Mouse (Mus musculus): ENCODE results near the gene Csf3.
"Not testable (repeated sequence)": the region's sequence is repeated elsewhere in the genome, so short reads cannot be mapped to it uniquely, and the experiment has no call there.

Csf3 gene

DNA sequence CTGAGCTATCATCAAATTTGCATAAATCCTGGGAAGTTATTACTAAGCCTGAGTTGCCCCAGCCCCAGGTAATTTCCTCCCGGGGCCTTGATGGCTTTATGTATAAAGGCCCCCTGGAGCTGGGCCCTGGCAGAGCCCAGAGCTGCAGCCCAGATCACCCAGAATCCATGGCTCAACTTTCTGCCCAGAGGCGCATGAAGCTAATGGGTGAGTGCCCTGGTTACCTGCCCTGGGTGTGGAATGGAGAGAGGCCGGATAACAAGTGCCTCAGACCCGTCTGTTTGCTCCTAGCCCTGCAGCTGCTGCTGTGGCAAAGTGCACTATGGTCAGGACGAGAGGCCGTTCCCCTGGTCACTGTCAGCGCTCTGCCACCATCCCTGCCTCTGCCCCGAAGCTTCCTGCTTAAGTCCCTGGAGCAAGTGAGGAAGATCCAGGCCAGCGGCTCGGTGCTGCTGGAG is at the start of gene Csf3:
Gene Csf3, plus strand, starts transcription at position 51 of the 458 bp plus-strand sequence.
- ATAC-seq (ENCODE audit: low TSS enrichment) = no peak

DNA sequence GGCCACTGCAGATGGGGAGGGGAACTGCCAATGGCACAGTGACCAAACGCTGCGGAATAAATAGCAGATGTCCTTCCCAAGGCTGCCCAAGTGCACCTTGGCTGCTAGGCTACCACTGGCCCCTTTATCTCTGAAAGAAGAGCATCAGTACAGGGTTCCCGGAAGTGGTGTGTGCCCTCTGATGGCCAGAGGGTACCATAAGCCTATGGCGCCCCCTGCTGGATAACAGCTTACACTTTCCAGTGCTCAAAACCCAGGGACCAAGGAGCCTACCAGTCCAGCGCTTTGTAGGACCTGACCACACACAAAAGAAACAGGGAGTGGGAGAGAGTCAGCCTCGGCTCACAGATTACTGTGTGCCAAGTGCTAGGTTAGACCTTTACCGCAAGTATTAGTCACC is 46.0 kb upstream of the Csf3 start:
- not testable (repeated sequence) for ATAC-seq (ENCODE audit: low TSS enrichment)

DNA sequence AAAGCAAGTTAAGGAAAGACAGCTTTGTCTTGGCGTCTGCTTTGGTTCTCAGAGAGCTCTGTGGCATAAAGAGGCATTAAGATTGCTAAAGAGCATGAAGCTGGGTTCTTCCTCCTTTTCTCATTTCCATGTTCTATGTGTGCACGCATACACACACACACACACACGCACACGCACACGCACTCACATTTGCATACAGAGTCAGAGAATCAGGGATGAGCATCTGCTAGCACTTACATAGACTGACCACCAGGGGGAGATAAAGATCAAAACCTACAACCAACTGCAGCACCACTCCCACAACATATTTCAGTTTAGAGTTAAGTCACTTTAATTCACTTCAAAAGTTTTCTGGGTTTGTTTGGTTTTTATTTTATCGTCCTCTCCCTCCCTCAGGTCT is 40.5 kb upstream of the Csf3 start:
- peak; percentile 83 for ATAC-seq (ENCODE audit: low TSS enrichment)

DNA sequence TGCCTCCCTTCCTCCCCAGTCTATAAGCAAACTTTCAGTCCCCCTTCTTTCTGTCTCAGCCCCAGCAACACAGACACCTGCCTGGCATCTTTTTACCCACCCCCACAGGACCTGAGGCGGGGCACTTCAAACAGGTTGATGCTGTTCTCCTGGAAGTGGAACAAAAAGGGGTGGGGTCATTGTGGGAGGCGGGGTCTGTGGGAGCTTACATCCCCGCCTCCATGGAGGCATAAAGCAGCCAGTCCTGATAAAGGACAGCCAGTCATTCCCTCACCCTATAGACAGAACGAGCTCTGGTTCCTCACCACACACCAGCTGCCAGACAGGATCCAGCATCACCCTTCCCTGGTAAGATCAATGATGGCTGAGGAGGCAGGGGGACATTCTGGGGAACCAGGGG is 37.0 kb upstream of the Csf3 start, which contains the start of gene Gsdma:
Gene Gsdma, plus strand, starts transcription at position 261 of the 400 bp plus-strand sequence.
- no peak for ATAC-seq (ENCODE audit: low TSS enrichment)

DNA sequence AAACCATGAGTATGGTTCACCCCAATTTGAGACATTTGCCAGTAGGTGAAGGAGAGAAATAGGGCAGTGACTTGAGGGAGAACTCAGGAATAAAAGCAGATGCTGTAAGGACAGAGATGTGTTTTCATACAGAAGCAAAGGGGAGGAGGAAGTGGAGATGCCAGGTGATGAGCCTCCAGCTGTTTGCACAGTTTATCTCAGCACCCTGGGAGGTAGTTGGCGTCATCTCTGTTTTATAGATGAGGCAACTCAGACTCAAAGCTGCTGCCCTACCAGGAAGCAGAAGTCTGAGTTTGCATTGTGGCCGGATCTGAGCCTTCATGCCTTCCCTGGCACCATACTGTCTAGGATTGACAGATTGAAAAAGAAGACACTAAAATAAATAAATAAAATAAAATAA is 32.1 kb upstream of the Csf3 start:
- no peak for ATAC-seq (ENCODE audit: low TSS enrichment)

DNA sequence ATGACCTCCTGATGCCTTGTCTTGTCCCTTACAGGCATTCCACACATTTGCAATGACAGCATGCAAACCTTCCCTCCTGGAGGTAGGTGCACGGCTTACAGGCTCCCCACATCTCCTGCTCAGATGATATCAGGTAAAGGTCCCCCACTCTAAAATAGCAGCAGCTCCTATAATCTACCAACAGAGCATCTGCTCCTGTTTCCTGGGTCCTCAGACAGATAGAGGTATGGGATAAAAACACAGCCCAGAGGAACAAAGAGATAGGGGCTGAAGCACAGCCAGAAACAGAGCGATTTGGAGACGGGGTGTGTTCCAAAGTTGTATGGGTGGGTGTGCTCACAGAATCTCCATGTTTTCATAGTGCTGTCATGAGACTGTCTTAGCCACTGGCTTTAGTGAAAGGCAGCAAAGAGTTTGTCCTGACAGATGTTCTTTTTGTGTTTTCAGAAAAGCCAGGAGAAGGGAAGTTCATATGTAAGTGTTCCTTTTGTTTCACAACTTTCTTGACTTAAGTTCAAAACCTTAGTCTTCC is 29.7 kb upstream of the Csf3 start:
- ATAC-seq (ENCODE audit: low TSS enrichment) = no peak

DNA sequence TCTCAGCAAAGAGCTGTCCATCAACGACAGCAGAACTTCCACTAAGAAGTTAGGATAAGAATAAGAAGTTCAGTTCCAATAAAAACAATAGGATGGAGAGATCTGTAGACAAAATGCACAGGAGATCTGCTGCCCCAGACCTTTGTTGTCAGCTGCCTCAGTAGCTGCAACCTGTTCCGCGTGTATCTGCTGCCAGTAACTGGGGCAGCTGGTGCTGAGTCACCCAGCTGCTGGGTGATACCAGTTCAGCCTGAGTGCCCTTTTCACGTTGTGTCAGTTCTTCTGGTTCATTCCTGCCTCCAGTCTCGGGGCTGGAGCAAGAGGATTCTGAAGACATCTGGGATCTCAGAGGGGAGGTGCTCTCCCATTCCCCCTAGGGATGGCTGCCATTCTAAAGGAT is 29.2 kb upstream of the Csf3 start:
- no peak for ATAC-seq (ENCODE audit: low TSS enrichment)

DNA sequence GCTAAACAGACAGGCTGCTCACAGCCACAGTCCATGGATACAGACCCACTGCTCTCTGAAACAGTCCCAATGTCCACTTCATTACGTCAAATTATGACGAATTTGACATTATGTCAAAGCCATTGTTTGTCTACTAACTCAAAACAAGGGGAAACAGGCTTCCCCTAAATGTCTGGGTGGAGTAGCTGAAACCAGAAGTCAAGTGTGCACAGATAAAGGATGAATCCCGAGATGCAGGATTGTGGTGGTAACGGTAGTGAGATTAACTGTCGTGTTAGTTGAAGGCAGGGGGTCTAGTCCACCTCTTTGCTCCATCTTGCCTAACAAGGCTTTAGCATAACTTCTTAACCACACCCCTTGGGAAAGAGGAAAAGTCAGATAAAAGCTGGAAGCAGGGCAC is 28.6 kb upstream of the Csf3 start:
- ATAC-seq (ENCODE audit: low TSS enrichment) = no peak

DNA sequence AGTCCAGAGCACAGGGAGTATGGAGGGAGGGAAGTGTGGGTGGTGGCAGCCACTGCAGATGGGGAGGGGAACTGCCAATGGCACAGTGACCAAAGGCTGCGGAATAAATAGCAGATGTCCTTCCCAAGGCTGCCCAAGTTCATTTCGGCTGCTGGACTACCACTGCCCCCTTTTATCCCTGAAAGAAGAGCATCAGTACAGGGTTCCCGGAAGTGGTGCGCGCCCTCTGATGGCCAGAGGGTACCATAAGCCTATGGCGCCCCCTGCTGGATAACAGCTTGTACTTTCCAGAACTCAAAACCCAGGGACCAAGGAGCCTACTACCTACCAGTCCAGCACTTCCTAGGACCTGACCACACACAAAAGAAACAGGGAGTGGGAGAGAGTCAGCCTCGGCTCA is 27.9 kb upstream of the Csf3 start:
- peak; percentile 85 for ATAC-seq (ENCODE audit: low TSS enrichment)

DNA sequence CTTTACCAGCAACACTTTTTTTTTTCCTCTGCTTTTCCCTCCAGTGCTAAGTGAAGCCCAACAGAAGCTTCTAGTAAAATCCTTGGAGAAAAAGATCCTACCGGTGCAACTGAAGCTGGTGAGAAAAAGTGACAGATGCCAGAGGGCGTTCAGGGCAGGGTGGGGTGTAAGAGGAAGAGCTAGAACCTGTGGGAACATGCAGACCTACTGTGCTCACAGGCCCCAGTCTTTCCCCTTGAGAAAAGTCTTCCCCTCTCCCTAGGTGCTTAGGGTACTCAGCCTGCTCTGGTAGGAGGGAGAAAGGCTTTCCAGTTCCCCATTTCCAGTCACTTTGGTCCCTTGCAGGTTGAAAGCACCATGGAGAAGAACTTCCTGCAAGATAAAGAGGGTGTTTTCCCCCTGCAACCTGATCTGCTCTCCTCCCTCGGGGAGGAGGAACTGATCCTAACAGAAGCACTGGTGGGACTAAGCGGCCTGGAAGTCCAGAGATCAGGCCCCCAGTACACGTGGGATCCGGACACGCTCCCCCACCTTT is 25.2 kb upstream of the Csf3 start:
- ATAC-seq (ENCODE audit: low TSS enrichment) = no peak

DNA sequence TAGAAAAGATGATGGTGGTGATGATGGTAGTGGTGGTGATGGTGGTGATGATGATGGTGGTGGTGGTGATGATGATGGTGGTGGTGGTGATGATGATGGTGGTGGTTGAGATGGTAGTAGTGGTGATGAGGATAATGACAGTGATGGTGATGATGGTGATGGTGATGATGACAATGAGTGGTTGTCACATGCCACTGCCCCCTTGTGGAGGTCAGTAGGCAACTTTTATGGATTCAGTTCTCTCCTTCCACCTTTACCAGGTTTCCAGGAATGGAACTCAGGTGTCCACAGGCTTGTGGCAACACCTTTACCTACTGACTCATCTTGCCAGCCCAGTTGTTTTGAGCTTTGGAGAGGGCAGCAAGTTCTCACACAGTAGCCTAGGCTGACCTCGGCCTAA is 21.0 kb upstream of the Csf3 start:
- no peak for ATAC-seq (ENCODE audit: low TSS enrichment)

DNA sequence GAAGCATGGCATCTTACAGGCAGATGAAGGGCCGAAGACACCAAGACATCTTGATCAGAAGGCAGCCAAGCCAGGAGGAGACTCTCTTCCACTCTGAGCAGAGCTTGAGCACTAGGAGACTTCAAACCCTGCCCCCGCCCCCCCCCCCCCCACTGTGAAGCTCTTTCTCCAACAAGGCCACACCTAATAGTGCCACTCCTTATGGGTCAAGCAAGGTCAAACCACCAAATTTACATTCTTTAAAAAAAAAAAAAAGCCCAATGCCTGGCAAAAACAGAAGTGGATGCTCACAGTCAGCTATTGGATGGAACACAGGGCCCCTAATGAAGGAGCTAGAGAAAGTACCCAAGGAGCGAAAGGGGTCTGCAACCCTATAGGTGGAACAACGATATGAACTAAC is 20.5 kb upstream of the Csf3 start:
- ATAC-seq (ENCODE audit: low TSS enrichment) = not testable (repeated sequence)

DNA sequence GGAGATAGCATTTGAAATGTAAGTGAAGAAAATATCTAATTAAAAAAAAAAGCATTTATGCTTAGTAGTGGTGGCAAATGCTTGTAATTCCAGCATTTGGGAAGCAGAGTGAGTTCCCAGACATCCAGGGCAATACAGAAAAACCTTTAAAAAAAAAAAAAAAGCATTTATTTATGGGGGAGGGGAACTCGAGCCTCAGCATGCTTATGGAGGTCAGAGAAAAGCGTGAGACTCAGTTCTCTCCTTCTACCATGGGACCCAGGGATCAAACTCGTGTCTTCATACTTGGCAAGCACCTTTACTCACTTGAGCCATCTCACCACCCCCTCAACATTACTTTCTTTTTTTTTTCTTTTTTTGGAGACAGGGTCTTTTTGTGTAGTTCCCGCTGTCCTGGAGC is 19.9 kb upstream of the Csf3 start:
- no peak for ATAC-seq (ENCODE audit: low TSS enrichment)

DNA sequence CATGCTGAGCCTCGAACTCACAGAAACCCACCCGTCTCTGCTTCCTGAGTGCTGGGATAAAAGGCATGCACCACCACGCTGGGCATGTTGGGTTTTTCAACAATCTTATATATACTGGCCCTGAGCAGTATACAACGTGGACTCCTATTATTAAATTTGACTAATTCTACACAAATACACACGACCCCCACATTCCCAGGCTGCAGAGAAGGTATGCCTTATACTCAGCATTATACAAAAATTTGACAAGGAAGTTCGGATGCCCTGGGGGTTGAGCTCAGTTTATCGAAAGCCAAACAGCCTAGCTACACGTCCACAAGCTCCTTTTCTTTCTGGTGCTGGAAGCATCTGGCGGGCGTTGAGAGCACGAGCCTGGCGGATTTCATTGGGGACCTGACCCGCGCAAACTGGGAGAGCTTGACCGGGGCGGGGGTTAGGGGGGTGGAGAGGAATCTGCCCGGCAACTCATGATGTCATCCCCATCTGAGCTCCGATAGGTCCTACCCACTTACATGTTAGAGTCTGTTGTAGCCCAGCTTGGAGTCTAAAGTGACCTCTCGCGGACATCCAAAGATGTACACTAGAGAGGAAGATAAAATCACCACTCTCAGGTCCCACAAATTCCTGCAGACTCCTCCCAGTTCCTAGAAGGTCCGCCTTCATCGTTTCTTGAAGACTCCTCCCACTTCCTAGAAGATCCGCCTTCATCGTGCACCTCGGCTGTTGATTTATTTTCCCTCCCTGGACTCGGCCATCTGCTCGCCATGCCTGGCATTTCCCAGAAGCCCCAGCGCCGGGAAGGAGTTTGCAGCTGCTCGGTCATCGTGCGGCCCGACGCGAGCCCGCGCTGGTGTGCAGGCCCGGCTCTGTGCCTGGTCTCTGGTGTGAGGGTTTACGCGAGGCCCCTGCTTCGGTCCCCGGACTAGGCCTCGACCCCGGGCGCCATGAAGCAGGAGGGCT is 19.0 kb upstream of the Csf3 start, which contains the start of gene Psmd3:
Gene Psmd3, plus strand, starts transcription at position 769 of the 960 bp plus-strand sequence.
- peak; percentile 94 for ATAC-seq (ENCODE audit: low TSS enrichment)

DNA sequence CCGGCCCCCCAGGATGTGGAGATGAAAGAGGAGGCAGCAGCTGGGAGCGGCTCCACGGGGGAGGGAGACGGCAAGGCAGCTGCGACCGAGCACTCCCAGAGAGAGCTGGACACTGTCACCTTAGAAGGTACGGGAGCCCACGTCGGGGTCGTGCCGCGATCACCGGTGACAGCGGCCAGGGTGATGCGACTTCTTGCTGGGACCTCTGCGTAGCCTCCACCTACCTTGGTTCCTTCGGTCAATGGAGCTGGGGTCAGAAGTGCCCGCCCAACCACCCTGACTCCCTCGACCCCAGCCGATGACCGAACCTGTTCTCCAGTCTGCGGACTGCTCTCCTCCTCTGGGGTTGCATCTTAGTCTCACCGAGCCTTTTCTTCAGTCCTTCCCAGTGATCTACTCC is 18.3 kb upstream of the Csf3 start:
- no peak for ATAC-seq (ENCODE audit: low TSS enrichment)

DNA sequence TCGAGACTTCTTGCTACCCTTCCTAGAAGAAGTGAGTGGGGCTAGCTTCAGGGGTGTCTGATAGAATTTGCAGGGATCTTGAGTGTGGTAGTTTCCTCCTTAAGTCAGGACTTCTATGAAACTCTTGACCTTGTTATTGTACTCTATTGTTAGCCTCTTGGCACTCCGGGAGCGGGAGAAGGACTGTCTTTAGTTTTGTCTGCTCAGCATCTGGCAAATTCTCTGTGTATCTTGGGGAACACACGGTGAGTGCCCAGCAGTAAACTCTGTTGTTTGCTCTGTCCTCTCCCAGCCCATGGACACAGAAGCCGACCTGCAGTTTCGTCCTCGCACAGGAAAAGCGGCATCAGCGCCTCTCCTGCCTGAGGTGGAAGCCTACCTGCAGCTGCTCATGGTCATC is 15.4 kb upstream of the Csf3 start:
- no peak for ATAC-seq (ENCODE audit: low TSS enrichment)

DNA sequence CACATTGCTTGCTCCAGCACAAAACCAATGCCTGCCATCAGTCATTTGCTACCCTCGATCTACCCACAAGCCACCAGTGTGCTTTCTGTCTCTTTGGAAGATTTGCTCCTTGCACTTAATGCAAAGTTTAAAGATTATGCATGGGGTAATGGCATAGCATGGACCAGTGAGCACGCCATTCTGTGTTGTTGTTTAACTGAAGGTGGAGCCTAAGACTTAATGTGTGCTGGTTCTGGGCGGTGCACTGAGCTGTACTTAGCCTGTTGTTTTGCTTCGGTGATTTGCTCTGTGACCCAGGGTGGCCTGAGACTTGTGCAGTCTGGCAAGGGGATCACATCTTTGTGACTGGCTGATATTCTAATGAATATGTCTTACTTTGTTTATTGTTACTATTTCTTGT is 14.1 kb upstream of the Csf3 start:
- ATAC-seq (ENCODE audit: low TSS enrichment) = no peak

DNA sequence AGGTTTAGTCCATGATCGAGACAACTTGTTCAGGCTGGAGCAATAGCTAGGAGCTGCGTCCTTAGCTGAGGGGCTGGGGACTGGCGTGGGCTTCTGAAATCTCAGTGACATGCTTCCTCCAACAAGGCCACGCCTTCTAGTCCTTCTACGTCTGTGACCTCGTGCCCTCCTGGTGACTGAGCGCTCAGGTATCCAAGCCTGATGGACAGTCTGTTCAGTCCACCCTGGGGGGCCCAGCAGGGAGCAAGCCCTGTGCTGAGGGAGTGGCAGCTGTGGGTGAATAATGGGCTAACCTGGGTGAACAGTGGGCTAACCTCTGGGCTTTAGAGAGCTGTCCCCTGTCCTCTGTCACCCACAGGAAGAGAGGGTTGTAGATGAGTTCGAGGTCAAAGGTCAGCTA is 13.1 kb upstream of the Csf3 start:
- ATAC-seq (ENCODE audit: low TSS enrichment) = no peak

DNA sequence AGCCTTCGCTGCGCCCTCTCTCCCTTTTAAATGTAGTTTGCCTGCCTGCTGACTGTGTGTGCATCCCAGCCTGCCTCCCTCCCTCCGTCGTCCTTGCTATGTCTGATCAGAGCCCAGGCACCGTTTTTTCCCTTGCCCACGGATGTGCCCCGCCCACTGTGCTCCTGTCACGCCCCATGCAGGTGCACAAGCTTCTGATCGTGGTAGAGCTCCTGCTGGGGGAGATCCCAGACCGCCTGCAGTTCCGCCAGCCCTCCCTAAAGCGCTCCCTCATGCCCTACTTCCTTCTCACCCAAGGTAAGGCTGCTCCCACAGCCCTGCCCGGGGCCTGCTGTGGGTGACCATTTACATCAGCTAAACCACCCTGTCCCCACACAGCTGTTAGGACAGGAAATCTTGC is 7.9 kb upstream of the Csf3 start:
- no peak for ATAC-seq (ENCODE audit: low TSS enrichment)

DNA sequence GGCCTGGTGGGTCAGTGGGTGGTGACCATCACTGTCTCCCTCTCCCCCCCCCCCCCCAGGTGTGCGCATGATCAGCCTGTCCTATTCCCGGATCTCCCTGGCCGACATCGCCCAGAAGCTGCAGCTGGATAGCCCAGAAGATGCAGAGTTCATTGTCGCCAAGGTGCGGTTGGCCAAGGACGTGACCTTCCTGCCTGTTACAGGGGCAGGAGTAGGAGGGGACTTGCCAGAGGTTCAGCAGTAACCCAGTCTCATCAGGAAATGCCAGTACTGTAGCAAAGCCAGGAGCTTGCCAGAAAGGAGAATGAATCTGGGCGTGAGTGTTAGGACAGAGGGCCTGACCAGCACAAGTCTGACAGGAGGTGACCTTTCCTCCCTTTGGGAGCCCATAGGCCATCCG is 7.3 kb upstream of the Csf3 start:
- ATAC-seq (ENCODE audit: low TSS enrichment) = no peak

DNA sequence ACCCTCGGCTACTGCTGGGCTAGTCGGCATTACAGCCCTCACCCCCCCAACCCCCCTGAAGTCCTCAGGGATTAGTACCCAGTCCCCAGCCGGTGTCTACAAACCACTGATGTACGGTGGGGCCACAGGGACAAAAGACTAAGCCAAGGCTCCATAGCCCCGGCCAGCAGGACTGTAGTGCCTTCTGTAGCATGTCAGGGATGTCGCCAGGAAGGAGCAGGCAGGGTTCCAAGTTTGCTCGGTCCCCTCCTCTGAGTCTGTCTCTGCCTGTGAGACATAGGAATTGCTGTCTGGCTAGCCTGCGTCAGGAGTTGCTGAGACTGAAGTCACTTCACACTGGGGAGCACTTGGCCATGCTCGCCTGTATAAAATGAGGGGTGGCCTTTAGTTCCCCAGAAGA is 6.8 kb upstream of the Csf3 start:
- ATAC-seq (ENCODE audit: low TSS enrichment) = no peak

DNA sequence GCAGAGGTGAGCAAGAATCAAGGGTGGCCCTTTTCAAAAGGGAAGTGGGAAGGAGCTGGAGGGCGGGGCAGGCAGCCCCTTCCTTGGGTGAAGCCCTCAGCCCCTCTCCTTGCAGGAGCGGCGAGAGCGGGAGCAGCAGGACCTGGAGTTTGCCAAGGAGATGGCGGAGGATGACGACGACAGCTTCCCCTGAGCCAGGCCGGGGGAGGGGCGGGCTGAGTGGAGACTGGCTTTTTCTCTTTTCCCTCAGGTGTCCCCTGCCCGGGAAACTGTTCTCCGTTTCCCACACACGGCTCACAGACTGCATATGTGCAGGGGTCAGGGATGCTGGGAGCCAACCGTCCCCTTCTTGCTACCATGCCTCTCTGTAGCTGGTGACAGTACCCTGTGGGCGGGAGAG is 5.7 kb upstream of the Csf3 start:
- no peak for ATAC-seq (ENCODE audit: low TSS enrichment)
